Mouse (Mus musculus) kidney, adult 2 months (tissue): ENCODE data around the gene Ube2q1.

Experiments
- CTCF ChIP-seq: fragments of 200-500 bp; conservative IDR thresholded peaks from 2 replicates; pipeline ENCODE4 v1.5.1; 2011; ENCODE audit warnings: low read depth, mild to moderate bottlenecking, control low read depth, low read length, moderate library complexity, mixed read lengths; ENCODE audit not compliant: insufficient read depth, insufficient read length
- POLR2A ChIP-seq: fragments of 200-500 bp; IDR thresholded peaks from one replicate; pipeline ENCODE4 v1.6.1; 2011; ENCODE audit warnings: low read depth, low read length, control low read depth

- TF ChIP-seq CTCF (no peak), POLR2A (no peak)
These were observed 6.7 kb downstream of the Ube2q1 start for GRCm38 (mm10) chr3:89780102-89780501.
